Comparison of ENCODE assay signal across 16 mouse cellular contexts in the genomic region with DNA sequence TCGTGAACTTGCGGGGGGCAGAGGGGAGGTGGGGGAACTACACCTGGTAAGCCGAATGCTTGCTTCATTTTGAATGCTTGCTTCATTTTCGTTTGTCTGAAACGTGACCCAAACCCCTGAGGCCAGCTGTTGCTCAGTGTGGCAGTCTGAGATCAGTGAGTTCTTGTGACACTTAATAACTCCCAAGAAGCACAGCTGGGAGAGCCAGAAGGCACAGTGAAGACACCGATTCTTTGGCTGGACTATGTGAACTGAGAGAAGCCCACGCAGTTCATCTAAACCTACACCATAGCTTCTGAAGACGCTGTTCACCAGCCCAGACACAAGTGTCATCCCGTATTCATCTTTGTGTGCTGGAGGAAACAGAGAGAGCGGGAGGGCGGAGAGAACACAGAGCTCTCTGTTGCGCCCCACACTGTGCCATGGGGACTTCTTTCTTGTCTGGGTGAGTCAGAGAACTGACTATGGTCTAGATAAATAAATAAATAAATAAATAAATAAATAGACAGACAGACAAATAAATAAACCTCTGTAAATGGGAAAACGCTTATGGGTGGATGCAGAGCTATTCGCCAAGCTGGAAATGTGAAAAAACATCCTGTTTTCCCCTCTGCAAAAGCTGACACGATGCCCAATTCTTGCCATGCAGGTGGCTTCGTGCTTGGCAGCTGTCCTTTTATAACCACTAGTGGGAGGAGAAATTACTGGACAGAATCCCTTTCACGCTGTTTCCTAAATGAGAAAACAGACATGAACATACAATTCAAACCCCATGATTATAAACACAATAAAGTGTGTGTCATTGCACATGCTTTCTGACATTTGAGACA. TPM values are rescaled to one million over a fixed set of nuclear protein-coding genes. Genes with fewer than 3 reads are reported as not detected.
DNase-seq lines count a peak whose midpoint lies in the region; ATAC-seq lines count a peak whose summit lies in the region.
"Had no signal": no experiment of that assay in that cellular context is flagged by ENCODE, and none has a peak within 500 bp of the region (broad histone marks: within the 10 kb centered on the region; RNA-seq: fewer than 3 reads in every experiment).

No protein-coding gene starts in this region.

- no peak for ATAC-seq in forebrain, embryonic 14.5 days
- ATAC-seq in forebrain, embryonic 11.5 days (replicated peaks; ENCODE audit: low FRiP score): no peak

- no peaks in the 10 kb centered on the region for H3K36me3 ChIP-seq in forebrain, embryonic 14.5 days (ENCODE audit: control insufficient read depth, insufficient read depth, low read length)
- H3K36me3 ChIP-seq in forebrain, embryonic 11.5 days (ENCODE audit: control insufficient read depth, insufficient read depth, low read length): no peaks in the 10 kb centered on the region
- no peaks in the 10 kb centered on the region for H3K36me3 ChIP-seq in midbrain, embryonic 10.5 days
- H3K36me3 ChIP-seq: heart, embryonic 12.5 days; limb, embryonic 13.5 days; midbrain, embryonic 12.5 days; neural tube, embryonic 12.5 days had no signal

- H3K9ac ChIP-seq in forebrain, embryonic 14.5 days (ENCODE audit: low read length): no peak overlapping the region
- H3K9ac ChIP-seq in forebrain, embryonic 11.5 days (ENCODE audit: low read length): no peak overlapping the region
- H3K9ac ChIP-seq: heart, embryonic 12.5 days; limb, embryonic 13.5 days; midbrain, embryonic 12.5 days; neural tube, embryonic 12.5 days had no signal

- H3K4me1 ChIP-seq in forebrain, embryonic 14.5 days (ENCODE audit: control insufficient read depth, insufficient read depth, low read length): no peaks in the 10 kb centered on the region
- 0 out of 2 replicates have a peak, but pooled peaks cover 1% of the 10 kb centered on the region for H3K4me1 ChIP-seq in forebrain, embryonic 11.5 days (replicated peaks; ENCODE audit: control insufficient read depth, insufficient read depth, low read length)
- H3K4me1 ChIP-seq in midbrain, embryonic 10.5 days: peaks cover 11% of the 10 kb centered on the region; the same call in 1 of the 2 replicates
- H3K4me1 ChIP-seq: heart, embryonic 12.5 days; limb, embryonic 13.5 days; neural tube, embryonic 12.5 days had no signal

- WGBS in forebrain, embryonic 14.5 days: 76% methylated on average over 17 of the region's 17 CpGs
- whole genome bisulfite sequencing in forebrain, embryonic 11.5 days: 81% methylated on average over 17 of the region's 17 CpGs
- whole genome bisulfite sequencing in midbrain, embryonic 10.5 days: 86% methylated on average over 17 of the region's 17 CpGs

- no peaks in the 10 kb centered on the region for H3K27me3 ChIP-seq in forebrain, embryonic 14.5 days (replicated peaks; ENCODE audit: control insufficient read depth, insufficient read depth, low read length)
- peaks cover 6% of the 10 kb centered on the region; the same call in 1 of the 2 replicates for H3K27me3 ChIP-seq in forebrain, embryonic 11.5 days (ENCODE audit: control insufficient read depth, insufficient read depth, low read length)
- H3K27me3 ChIP-seq in midbrain, embryonic 10.5 days (ENCODE audit: low read depth, poor library complexity, severe bottlenecking): no peaks in the 10 kb centered on the region; the same call in none of the 2 replicates
- H3K27me3 ChIP-seq: limb, embryonic 13.5 days; neural tube, embryonic 12.5 days had no signal

- no peak overlapping the region for H3K4me3 ChIP-seq in forebrain, embryonic 14.5 days (ENCODE audit: low read depth, low read length)
- H3K4me3 ChIP-seq in forebrain, embryonic 11.5 days (ENCODE audit: low read depth, low read length): no peak overlapping the region
- no peak overlapping the region for H3K4me3 ChIP-seq in midbrain, embryonic 10.5 days
- H3K4me3 ChIP-seq: gastrocnemius, adult 2 months; heart, embryonic 12.5 days; limb, embryonic 13.5 days; midbrain, embryonic 12.5 days; neural tube, embryonic 12.5 days had no signal

- DNase-seq in forebrain, embryonic 14.5 days (ENCODE audit: low spot score): peak; percentile 44
- no peak for DNase-seq in forebrain, embryonic 11.5 days (ENCODE audit: low spot score)
- DNase-seq in layer of hippocampus, adult 9-11 months: peak; percentile 50
- no peak for DNase-seq in layer of hippocampus, adult 9-10 months (ENCODE audit: low spot score)
- peak; percentile 56 to 73 for DNase-seq in right cerebral cortex, postnatal 10 days (ENCODE audit: low spot score in 2 of 2)
- no peak for DNase-seq in right cerebral cortex, postnatal 25 days
- DNase-seq in midbrain, embryonic 10.5 days (ENCODE audit: low spot score): no peak
- DNase-seq in spleen, postnatal 4 days (ENCODE audit: low spot score in 2 of 2): no peak
- DNase-seq: adrenal gland, postnatal 36 days; gastrocnemius, adult 2 months; kidney, adult 2 months; lung, adult 18-20 months had no signal

- no peak overlapping the region for H3K4me2 ChIP-seq in forebrain, embryonic 14.5 days (ENCODE audit: low read length)
- H3K4me2 ChIP-seq in forebrain, embryonic 11.5 days (ENCODE audit: low read depth, low read length, severe bottlenecking): no peak overlapping the region
- H3K4me2 ChIP-seq: heart, embryonic 12.5 days; limb, embryonic 13.5 days; midbrain, embryonic 12.5 days; neural tube, embryonic 12.5 days had no signal

- no peak overlapping the region for H3K27ac ChIP-seq in forebrain, embryonic 14.5 days (ENCODE audit: low read depth, low read length)
- H3K27ac ChIP-seq in forebrain, embryonic 11.5 days (ENCODE audit: low read depth, low read length): no peak overlapping the region
- H3K27ac ChIP-seq in midbrain, embryonic 10.5 days (replicated peaks): no peak overlapping the region
- H3K27ac ChIP-seq: gastrocnemius, adult 2 months; limb, embryonic 13.5 days; midbrain, embryonic 12.5 days; neural tube, embryonic 12.5 days had no signal

- H3K9me3 ChIP-seq in forebrain, embryonic 14.5 days (replicated peaks; ENCODE audit: control insufficient read depth, low read length): no peaks in the 10 kb centered on the region
- H3K9me3 ChIP-seq in forebrain, embryonic 11.5 days (ENCODE audit: control insufficient read depth, low read length): no peaks in the 10 kb centered on the region
- H3K9me3 ChIP-seq in midbrain, embryonic 10.5 days (replicated peaks): no peaks in the 10 kb centered on the region
- H3K9me3 ChIP-seq: heart, embryonic 12.5 days; limb, embryonic 13.5 days; midbrain, embryonic 12.5 days; neural tube, embryonic 12.5 days had no signal

RNA-seq across cellular contexts. Expression of gene Kif14, which starts 10.2 kb away (rescaled TPM):
- 3.2 and 3.5 TPM in 2 replicates for polyA plus RNA-seq in forebrain, embryonic 14.5 days (2014; fragmentation: Nextera tagmentation; extraction: Ambion mirVana)
- polyA plus RNA-seq in forebrain, embryonic 11.5 days (2014; fragmentation: Nextera tagmentation; extraction: Ambion mirVana): 11.3 and 12.8 TPM in 2 replicates
- polyA plus RNA-seq in midbrain, embryonic 10.5 days (2016; fragmentation: Nextera tagmentation; extraction: Ambion mirVana): 7.1 and 8.3 TPM in 2 replicates

RNA-seq across cellular contexts. Expression of gene Ddx59, which starts 40.9 kb away (rescaled TPM):
- polyA plus RNA-seq in forebrain, embryonic 14.5 days (2014; fragmentation: Nextera tagmentation; extraction: Ambion mirVana): 17.0 and 18.1 TPM in 2 replicates
- polyA plus RNA-seq in forebrain, embryonic 11.5 days (2014; fragmentation: Nextera tagmentation; extraction: Ambion mirVana): 19.2 and 21.7 TPM in 2 replicates
- polyA plus RNA-seq in midbrain, embryonic 10.5 days (2016; fragmentation: Nextera tagmentation; extraction: Ambion mirVana): 19.6 and 20.7 TPM in 2 replicates

Comparison
In these comparisons a context has a peak if more than half of its experiments do, and no peak if none do; other contexts are left out.
1. DNase-seq: peak in forebrain, embryonic 14.5 days (single experiment), layer of hippocampus, adult 9-11 months (single experiment) and right cerebral cortex, postnatal 10 days (2 of 2); none in forebrain, embryonic 11.5 days (single experiment), layer of hippocampus, adult 9-10 months (single experiment), right cerebral cortex, postnatal 25 days (single experiment), midbrain, embryonic 10.5 days (single experiment) and spleen, postnatal 4 days (0 of 2).